Mouse (Mus musculus) midbrain, postnatal 0 days (tissue): ENCODE measurements around the gene Wnk1. TPM values are rescaled to one million over a fixed set of nuclear protein-coding genes. Genes with fewer than 3 reads are reported as not detected.

ENCODE experiments used
- ATAC-seq: fragments of 200-750 bp; cut with Nextera tagmentation; 2 replicates; pipeline ENCODE4 v1.8.0; 2017; ENCODE audit warnings: moderate number of reproducible peaks, mild to moderate bottlenecking, moderate TSS enrichment, moderate library complexity; ENCODE audit not compliant: low FRiP score
- DNase-seq: peaks from one replicate; pipeline ENCODE4 v3.0.0-alpha.2; 2015; ENCODE audit warnings: low spot score
- H3K27ac ChIP-seq: fragments of 300-500 bp; sonication (generic); 2 replicates; pipeline ENCODE4 v1.5.1; 2014; ENCODE audit warnings: low read depth, mild to moderate bottlenecking, low read length, mixed read lengths
- H3K27me3 ChIP-seq: fragments of 300-500 bp; sonication (generic); 2 replicates; pipeline ENCODE4 v1.6.1; 2014; ENCODE audit warnings: low read length, control low read depth, mixed read lengths; ENCODE audit not compliant: insufficient read depth
- H3K36me3 ChIP-seq: fragments of 300-500 bp; sonication (generic); 2 replicates; pipeline ENCODE4 v1.6.1; 2014; ENCODE audit warnings: low read length, control low read depth, mixed read lengths; ENCODE audit not compliant: insufficient read depth
- H3K4me1 ChIP-seq: fragments of 300-500 bp; sonication (generic); 2 replicates; pipeline ENCODE4 v1.6.1; 2014; ENCODE audit warnings: mild to moderate bottlenecking, control low read depth, antibody characterized with exemption, low read length, mixed read lengths; ENCODE audit not compliant: insufficient read depth
- H3K4me2 ChIP-seq: fragments of 300-500 bp; sonication (generic); 2 replicates; pipeline ENCODE4 v1.6.1; 2014; ENCODE audit warnings: low read depth, mild to moderate bottlenecking, low read length, mixed read lengths; ENCODE audit not compliant: poor library complexity, severe bottlenecking
- H3K4me3 ChIP-seq: fragments of 300-500 bp; sonication (generic); 2 replicates; pipeline ENCODE4 v1.5.1; 2014; ENCODE audit warnings: low read depth, mild to moderate bottlenecking, low read length, moderate library complexity
- H3K9ac ChIP-seq: fragments of 300-500 bp; sonication (generic); replicated peaks from 2 replicates; pipeline ENCODE4 v1.6.1; 2014; ENCODE audit warnings: mild to moderate bottlenecking, low read length, moderate library complexity, mixed read lengths; ENCODE audit not compliant: poor library complexity, severe bottlenecking
- H3K9me3 ChIP-seq: fragments of 300-500 bp; sonication (generic); 2 replicates; pipeline ENCODE4 v1.6.1; 2016; ENCODE audit warnings: low read length, control low read depth
- CTCF ChIP-seq: IDR thresholded peaks from 2 replicates; pipeline ENCODE4 v1.5.1; 2016; ENCODE audit warnings: antibody characterized with exemption, mild to moderate bottlenecking
- WGBS: fragments of 180-500 bp; shearing (Covaris S2); extraction: QIAGEN DNeasy Blood & Tissue Kit; methylation state at CpG from one replicate; pipeline ENCODE4 v1.1.7; 2014; 5-methylcytosine and 5-hydroxymethylcytosine counted together
- polyA plus RNA-seq: library from polyadenylated mRNA; unstranded; fragments of >200 nt; fragmentation: Nextera tagmentation; extraction: Ambion mirVana; gene quantifications from 2 replicates; pipeline ENCODE4 v1.2.1, GENCODE M21; 2015
- total RNA-seq: library from RNA; depleted of rRNA; stranded (reverse); fragments of >200 nt; gene quantifications from 2 replicates; pipeline ENCODE4 v1.2.3, GENCODE M21; 2014

The Wnk1 gene
- total and polyA plus RNA-seq, 2 experiments from 2014 or later, result 43.4 to 122 TPM

DNA sequence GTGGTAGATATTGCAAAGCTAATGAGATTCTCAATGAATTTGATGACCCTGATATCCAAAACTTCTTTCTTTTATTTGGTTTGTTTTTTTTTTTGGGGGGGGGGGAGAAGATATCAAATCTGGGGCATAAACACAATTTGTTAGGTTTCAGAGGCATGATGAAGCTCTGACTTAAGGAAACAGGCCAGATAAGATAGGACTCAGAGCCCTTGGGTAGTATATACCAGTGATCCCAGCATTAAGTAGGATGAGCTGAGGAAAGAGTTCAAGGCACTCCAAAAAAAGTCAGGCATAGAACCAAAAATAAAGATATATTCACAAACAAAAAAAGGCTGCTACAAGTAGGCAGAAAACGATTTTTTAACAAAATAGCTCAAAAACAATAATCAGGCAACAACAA, 25.3 kb downstream of the Wnk1 start:
- Histone ChIP-seq H3K4me2 (no peak overlapping the region), H3K9me3 (no peaks in the 10 kb centered on the region), H3K36me3 (no peaks in the 10 kb centered on the region), H3K4me3 (no peak overlapping the region), H3K9ac (no peak overlapping the region), H3K27ac (no peak overlapping the region), H3K27me3 (no peaks in the 10 kb centered on the region), H3K4me1 (no peaks in the 10 kb centered on the region)
- 81% methylated on average over 1 of the region's 1 CpGs for WGBS
- no peak for ATAC-seq
- no peak for TF ChIP-seq CTCF
- DNase-seq, result no peak

DNA sequence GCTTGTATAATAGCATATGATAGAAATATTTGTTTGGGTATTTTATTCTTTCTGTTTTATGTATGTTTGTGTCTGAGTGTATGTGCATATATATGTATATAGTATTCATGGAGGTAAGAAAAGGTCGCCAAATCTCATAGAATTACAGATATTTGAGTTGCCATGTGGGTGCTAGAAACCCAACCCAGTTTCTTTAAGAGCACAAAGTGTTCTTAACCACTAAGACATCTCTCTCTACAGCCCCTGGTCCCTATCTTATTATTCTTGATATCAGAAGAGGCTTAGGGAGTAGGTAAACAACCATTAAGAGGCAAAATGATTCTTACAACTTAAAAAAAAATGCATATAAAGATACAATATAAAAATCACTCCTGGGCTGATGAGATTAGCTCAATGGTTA, 27.0 kb downstream of the Wnk1 start:
- TF ChIP-seq CTCF, result no peak
- H3K4me1 ChIP-seq, result no peaks in the 10 kb centered on the region
- 86% methylated on average over 1 of the region's 1 CpGs for whole genome bisulfite sequencing

DNA sequence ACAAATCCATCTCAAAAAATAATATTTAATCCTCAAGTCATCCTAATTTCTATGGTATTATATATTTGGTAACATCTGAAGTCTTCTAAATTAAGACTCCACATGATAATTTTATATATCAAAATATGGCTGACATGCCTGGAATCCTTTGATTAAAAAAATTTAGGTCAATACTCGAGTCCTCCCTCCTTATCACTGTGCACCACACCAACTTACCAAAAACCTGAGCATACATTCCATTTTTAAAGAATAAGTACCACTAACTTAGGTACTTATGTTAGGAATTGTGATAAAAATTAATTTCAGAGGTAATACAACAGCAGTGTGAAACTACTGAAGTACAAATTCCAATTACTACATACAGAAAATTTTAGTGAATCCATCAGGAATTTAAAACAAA, 27.5 kb downstream of the Wnk1 start:
- Histone ChIP-seq H3K4me3 (no peak overlapping the region), H3K4me1 (no peaks in the 10 kb centered on the region), H3K4me2 (no peak overlapping the region), H3K36me3 (no peaks in the 10 kb centered on the region), H3K27ac (no peak overlapping the region), H3K9ac (no peak overlapping the region), H3K27me3 (no peaks in the 10 kb centered on the region), H3K9me3 (no peaks in the 10 kb centered on the region)
- 59% methylated on average over 1 of the region's 1 CpGs for WGBS
- ATAC-seq, result no peak
- no peak for DNase-seq
- TF ChIP-seq CTCF, result no peak

More for the DNA sequence above, 27.0 kb downstream of the Wnk1 start:
- H3K36me3 ChIP-seq, result no peaks in the 10 kb centered on the region
- H3K9ac ChIP-seq, result no peak overlapping the region
- ATAC-seq (no peak), DNase-seq (no peak)
- no peak overlapping the region for H3K27ac ChIP-seq
- H3K4me3 ChIP-seq, result no peak overlapping the region
- no peak overlapping the region for H3K4me2 ChIP-seq
- no peaks in the 10 kb centered on the region for H3K27me3 ChIP-seq
- H3K9me3 ChIP-seq, result no peaks in the 10 kb centered on the region

DNA sequence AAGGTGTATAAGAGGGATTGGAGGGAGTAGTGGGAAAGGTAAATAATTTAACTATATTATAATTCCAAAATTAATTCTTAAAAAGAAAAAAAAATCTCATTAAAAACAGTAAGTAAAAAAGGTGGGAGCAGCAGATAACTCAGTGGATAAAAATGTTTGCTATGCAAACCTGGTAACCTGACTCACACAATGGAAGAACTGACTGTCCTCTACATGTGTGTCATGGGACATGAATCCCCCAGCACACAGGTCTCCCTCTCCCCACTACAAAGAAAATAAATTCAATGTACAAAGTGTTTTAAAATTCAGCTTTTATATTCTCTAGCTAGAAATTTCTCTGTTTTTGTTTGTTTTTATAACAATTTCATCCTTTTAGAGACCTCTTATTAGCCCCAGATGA, 27.9 kb downstream of the Wnk1 start:
- Histone ChIP-seq H3K9ac (no peak overlapping the region), H3K36me3 (no peaks in the 10 kb centered on the region), H3K27me3 (no peaks in the 10 kb centered on the region), H3K4me3 (no peak overlapping the region), H3K9me3 (no peaks in the 10 kb centered on the region), H3K4me2 (no peak overlapping the region), H3K27ac (no peak overlapping the region), H3K4me1 (no peaks in the 10 kb centered on the region)
- no peak for DNase-seq
- no peak for ATAC-seq
- TF ChIP-seq CTCF, result no peak

DNA sequence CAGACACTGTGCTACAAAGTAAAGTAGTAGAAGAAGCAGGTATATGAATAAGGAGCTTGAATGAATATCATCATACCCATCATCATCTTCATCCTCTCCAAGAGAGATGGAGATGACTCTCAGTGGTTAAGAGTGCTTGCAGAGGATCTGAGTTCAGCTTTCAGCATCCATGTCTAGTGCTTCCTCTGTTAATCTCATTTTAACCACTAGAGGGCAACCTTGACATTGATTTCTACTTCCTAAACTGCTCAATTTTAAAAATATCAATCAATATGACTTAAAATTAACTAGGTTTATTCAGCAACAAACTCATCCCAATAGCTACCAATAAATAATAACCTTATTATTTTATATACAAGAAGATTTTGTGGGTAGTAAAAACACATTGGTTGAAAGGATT, 36.8 kb downstream of the Wnk1 start:
- DNase-seq (peak; percentile 58), ATAC-seq (no peak)
- Histone ChIP-seq H3K27ac (no peak overlapping the region), H3K4me3 (no peak overlapping the region), H3K27me3 (no peaks in the 10 kb centered on the region), H3K4me1 (no peaks in the 10 kb centered on the region), H3K9ac (no peak overlapping the region), H3K36me3 (no peaks in the 10 kb centered on the region), H3K4me2 (no peak overlapping the region), H3K9me3 (no peaks in the 10 kb centered on the region)
- TF ChIP-seq CTCF, result peak; percentile 80

- no peaks in the 10 kb centered on the region for H3K27me3 ChIP-seq
- no peaks in the 10 kb centered on the region for H3K36me3 ChIP-seq
- no peak overlapping the region for H3K4me2 ChIP-seq
- H3K4me3 ChIP-seq, result no peak overlapping the region
- 90% methylated on average over 1 of the region's 1 CpGs for WGBS
- no peaks in the 10 kb centered on the region for H3K9me3 ChIP-seq
- no peak overlapping the region for H3K27ac ChIP-seq
- ATAC-seq (no peak), DNase-seq (no peak)
- H3K4me1 ChIP-seq, result no peaks in the 10 kb centered on the region
- TF ChIP-seq CTCF, result no peak; the same call in 1 of the 2 replicates
- no peak overlapping the region for H3K9ac ChIP-seq
Observed at GRCm38 (mm10) chr6:119996480-119996879, 42.0 kb downstream of the Wnk1 start.
